Mouse (Mus musculus): ENCODE data around the gene Rnaseh2b. TPM values are rescaled to one million over a fixed set of nuclear protein-coding genes. Genes with fewer than 3 reads are reported as not detected.

The Rnaseh2b gene
- total and polyA plus RNA-seq, 3 experiments: 21.2 to 63.7 (median 53.6) TPM

- H3K27me3 ChIP-seq (replicated peaks): no peaks in the 10 kb centered on the region
- no peaks in the 10 kb centered on the region for H3K9me3 ChIP-seq (replicated peaks; ENCODE audit: low read length)
- dilution Hi-C loops (cut with MboI; ENCODE audit: extremely low pct_ligation_motif_present, extremely low pct_unique_long_range_greater_than_20kb, low sequenced_read_pairs): no loop called here
- H3K27ac ChIP-seq (ENCODE audit: insufficient read depth, low read depth): no peak overlapping the region
- no peak overlapping the region for H3K4me2 ChIP-seq (ENCODE audit: insufficient read depth, low read depth, poor library complexity, severe bottlenecking)
- H3K4me3 ChIP-seq (replicated peaks in 1 of 3; ENCODE audit: low read depth in 2 of 3, low read length in 2 of 3, poor library complexity in 1 of 3): no peak overlapping the region
- no peaks in the 10 kb centered on the region for H3K79me2 ChIP-seq (replicated peaks; ENCODE audit: control insufficient read depth, extremely low read depth, insufficient read depth, poor library complexity, severe bottlenecking)
- DNase-seq (ENCODE audit: extremely low read depth): no peak
- in situ Hi-C loops (cut with MboI; ENCODE audit: low pct_ligation_motif_present, low pct_unique_long_range_greater_than_20kb, low sequenced_read_pairs): no loop called here
- H3K4me1 ChIP-seq (ENCODE audit: control insufficient read depth in 1 of 2, insufficient read depth in 2 of 2): no peaks in the 10 kb centered on the region
- H3K9ac ChIP-seq (ENCODE audit: insufficient read depth, low read depth): no peak overlapping the region
- TF ChIP-seq POLR2AphosphoS2 (IDR thresholded peaks at IDR 0.05; ENCODE audit: low read depth, low read length) (no peak), CTCF (conservative IDR thresholded peaks at IDR 0.05 in 1 of 2, IDR thresholded peaks at IDR 0.05 in 1 of 2; ENCODE audit: low read depth in 2 of 2, low read length in 2 of 2) (no peak), ZNF384 (IDR thresholded peaks at IDR 0.05; ENCODE audit: low read depth, low read length) (no peak), ETS1 (conservative IDR thresholded peaks at IDR 0.05; ENCODE audit: low read depth, low read length) (no peak), SMC3 (IDR thresholded peaks at IDR 0.05; ENCODE audit: low read depth, low read length) (no peak), E2F4 (IDR thresholded peaks at IDR 0.05; ENCODE audit: insufficient replicate concordance, low read depth, low read length) (no peak), PAX5 (IDR thresholded peaks at IDR 0.05; ENCODE audit: low read length) (no peak), RAD21 (IDR thresholded peaks at IDR 0.05; ENCODE audit: low read depth, low read length) (no peak), SIN3A (IDR thresholded peaks at IDR 0.05; ENCODE audit: low read length) (no peak), EP300 (IDR thresholded peaks at IDR 0.05; ENCODE audit: low read length) (no peak), MAX (IDR thresholded peaks at IDR 0.05; ENCODE audit: low read length) (no peak), ELF1 (IDR thresholded peaks at IDR 0.05; ENCODE audit: low read depth, low read length) (no peak), HCFC1 (IDR thresholded peaks at IDR 0.05; ENCODE audit: low read depth, low read length) (no peak), MAZ (IDR thresholded peaks at IDR 0.05; ENCODE audit: low read depth, low read length) (no peak), MEF2A (IDR thresholded peaks at IDR 0.05; ENCODE audit: borderline replicate concordance, low read depth, low read length) (no peak)
- H3K36me3 ChIP-seq (replicated peaks in 1 of 2; ENCODE audit: control insufficient read depth in 1 of 2, insufficient read depth in 1 of 2, low read length in 1 of 2): no peaks in the 10 kb centered on the region
These were observed 125.1 kb downstream of the Rnaseh2b start for GRCm38 (mm10) chr14:62417501-62417900.

GRCm38 (mm10) chr14:62422265-62422664 is 129.9 kb downstream of the Rnaseh2b start:
- Histone ChIP-seq H3K4me3 (replicated peaks in 1 of 3; ENCODE audit: low read depth in 2 of 3, low read length in 2 of 3, poor library complexity in 1 of 3) (no peak overlapping the region), H3K79me2 (replicated peaks; ENCODE audit: control insufficient read depth, extremely low read depth, insufficient read depth, poor library complexity, severe bottlenecking) (no peaks in the 10 kb centered on the region), H3K27ac (ENCODE audit: insufficient read depth, low read depth) (no peak overlapping the region), H3K9ac (ENCODE audit: insufficient read depth, low read depth) (no peak overlapping the region), H3K36me3 (replicated peaks in 1 of 2; ENCODE audit: control insufficient read depth in 1 of 2, insufficient read depth in 1 of 2, low read length in 1 of 2) (no peaks in the 10 kb centered on the region), H3K4me2 (ENCODE audit: insufficient read depth, low read depth, poor library complexity, severe bottlenecking) (no peak overlapping the region), H3K4me1 (ENCODE audit: control insufficient read depth in 1 of 2, insufficient read depth in 2 of 2) (peaks cover 0 to 9% of the 10 kb centered on the region in 2 experiments; a peak in 3 of 4 replicates), H3K27me3 (replicated peaks) (peaks cover 1% of the 10 kb centered on the region), H3K9me3 (replicated peaks; ENCODE audit: low read length) (no peaks in the 10 kb centered on the region)
- in situ Hi-C loops (cut with MboI; ENCODE audit: low pct_ligation_motif_present, low pct_unique_long_range_greater_than_20kb, low sequenced_read_pairs) (no loop called here), dilution Hi-C loops (cut with MboI; ENCODE audit: extremely low pct_ligation_motif_present, extremely low pct_unique_long_range_greater_than_20kb, low sequenced_read_pairs) (no loop called here)
- no peak for DNase-seq (ENCODE audit: extremely low read depth)
- TF ChIP-seq MEF2A (IDR thresholded peaks at IDR 0.05; ENCODE audit: borderline replicate concordance, low read depth, low read length): no peak
- no peak for TF ChIP-seq MAX (IDR thresholded peaks at IDR 0.05; ENCODE audit: low read length)
- no peak for TF ChIP-seq JUND (conservative IDR thresholded peaks at IDR 0.05; ENCODE audit: low read depth, low read length)
- no peak for TF ChIP-seq NRF1 (IDR thresholded peaks at IDR 0.05; ENCODE audit: low read depth, low read length)
- TF ChIP-seq RAD21 (IDR thresholded peaks at IDR 0.05; ENCODE audit: low read depth, low read length): no peak
- no peak for TF ChIP-seq RCOR1 (conservative IDR thresholded peaks at IDR 0.05; ENCODE audit: low read depth, low read length)

Other genes with a start within 250 kb of the Rnaseh2b start
- not detected in 2 replicates for gene Dleu7, start 458 bp downstream of the Rnaseh2b start, total RNA-seq (2012; rRNA removed)
- gene Dleu7, start 458 bp downstream of the Rnaseh2b start, total RNA-seq (2014; rRNA removed): not detected in 2 replicates
- gene Dleu7, start 458 bp downstream of the Rnaseh2b start, polyA plus RNA-seq (2012; ENCODE audit: insufficient read length, low read depth): not detected in 2 replicates
- not detected in 2 replicates for gene Gucy1b2, start 163.7 kb downstream of the Rnaseh2b start, total RNA-seq (2012; rRNA removed)
- not detected in 2 replicates for gene Gucy1b2, start 163.7 kb downstream of the Rnaseh2b start, total RNA-seq (2014; rRNA removed)
- gene Gucy1b2, start 163.7 kb downstream of the Rnaseh2b start, polyA plus RNA-seq (2012; ENCODE audit: insufficient read length, low read depth): not detected in 2 replicates